Mouse (Mus musculus) heart, postnatal 0 days (tissue): ENCODE measurements around the gene Snapc4. TPM values are rescaled to one million over a fixed set of nuclear protein-coding genes. Genes with fewer than 3 reads are reported as not detected.

Source experiments
- ATAC-seq: fragments of 200-750 bp; cut with Nextera tagmentation; 2 replicates; pipeline ENCODE4 v1.8.0; 2017; ENCODE audit warnings: low read depth, moderate number of reproducible peaks, moderate library complexity; ENCODE audit not compliant: insufficient read depth
- DNase-seq: peaks from one replicate; pipeline ENCODE4 v3.0.0-alpha.2; 2016; ENCODE audit warnings: low spot score
- H3K27ac ChIP-seq: fragments of 300-500 bp; sonication (generic); 2 replicates; pipeline ENCODE4 v1.5.1; 2014; ENCODE audit warnings: low read depth, mild to moderate bottlenecking
- H3K27me3 ChIP-seq: fragments of 300-500 bp; sonication (generic); 2 replicates; pipeline ENCODE4 v1.6.1; 2014; ENCODE audit warnings: low read length, mixed read lengths; ENCODE audit not compliant: control insufficient read depth, insufficient read depth
- H3K36me3 ChIP-seq: fragments of 300-500 bp; sonication (generic); replicated peaks from 2 replicates; pipeline ENCODE4 v1.6.1; 2014; ENCODE audit warnings: low read length, mixed read lengths; ENCODE audit not compliant: control insufficient read depth, insufficient read depth
- H3K4me1 ChIP-seq: fragments of 300-500 bp; sonication (generic); 2 replicates; pipeline ENCODE4 v1.6.1; 2014; ENCODE audit warnings: antibody characterized with exemption; ENCODE audit not compliant: control insufficient read depth, insufficient read depth
- H3K4me2 ChIP-seq: fragments of 300-500 bp; sonication (generic); 2 replicates; pipeline ENCODE4 v1.6.1; 2014; ENCODE audit warnings: low read depth, mild to moderate bottlenecking, low read length, moderate library complexity
- H3K4me3 ChIP-seq: fragments of 300-500 bp; sonication (generic); 2 replicates; pipeline ENCODE4 v1.5.1; 2014; ENCODE audit warnings: low read depth, low read length
- H3K9ac ChIP-seq: fragments of 300-500 bp; sonication (generic); replicated peaks from 2 replicates; pipeline ENCODE4 v1.6.1; 2014; ENCODE audit warnings: low read depth, low read length, mixed read lengths
- H3K9me3 ChIP-seq: fragments of 300-500 bp; sonication (generic); replicated peaks from 2 replicates; pipeline ENCODE4 v1.6.1; 2016; ENCODE audit warnings: low read length; ENCODE audit not compliant: control insufficient read depth
- CTCF ChIP-seq: IDR thresholded peaks from 2 replicates; pipeline ENCODE4 v1.5.1; 2016; ENCODE audit warnings: antibody characterized with exemption, control low read depth, low read depth
- EP300 ChIP-seq: IDR thresholded peaks from 2 replicates; pipeline ENCODE4 v1.6.1; 2016; ENCODE audit warnings: antibody characterized with exemption, low read depth
- WGBS: fragments of 180-500 bp; shearing (Covaris S2); extraction: QIAGEN DNeasy Blood & Tissue Kit; methylation state at CpG from one replicate; pipeline ENCODE4 v1.1.7; 2014; 5-methylcytosine and 5-hydroxymethylcytosine counted together
- polyA plus RNA-seq: library from polyadenylated mRNA; unstranded; fragments of >200 nt; fragmentation: Nextera tagmentation; extraction: Ambion mirVana; gene quantifications from 2 replicates; pipeline ENCODE4 v1.2.1, GENCODE M21; 2015
- total RNA-seq: library from RNA; depleted of rRNA; stranded (reverse); fragments of >200 nt; gene quantifications from 2 replicates; pipeline ENCODE4 v1.2.3, GENCODE M21; 2014; ENCODE audit warnings: low replicate concordance

The Snapc4 gene
- total and polyA plus RNA-seq, 2 experiments from 2014 or later = 8.1 to 9.6 TPM

GRCm38 (mm10) chr2:26360772-26361171, 19.7 kb downstream of the Snapc4 start, which contains the start of gene Card9:
Gene Card9 (minus strand): TSS chr2:26360918.
- no peak for DNase-seq
- no peaks in the 10 kb centered on the region for H3K9me3 ChIP-seq
- H3K36me3 ChIP-seq = peaks cover 15% of the 10 kb centered on the region
- ATAC-seq = no peak
- H3K27ac ChIP-seq = peak within 1 kb of the TSS; percentile 22
- H3K4me1 ChIP-seq = peaks cover 12% of the 10 kb centered on the region
- WGBS = 53% methylated on average over 3 of the region's 3 CpGs
- H3K4me2 ChIP-seq = no peak within 1 kb of the TSS
- H3K4me3 ChIP-seq = no peak within 1 kb of the TSS
- H3K27me3 ChIP-seq = no peaks in the 10 kb centered on the region
- no peak for TF ChIP-seq EP300
- TF ChIP-seq CTCF = no peak
- no peak within 1 kb of the TSS for H3K9ac ChIP-seq

GRCm38 (mm10) chr2:26359983-26360382, 20.5 kb downstream of the Snapc4 start:
- Histone ChIP-seq H3K9ac (no peak overlapping the region), H3K27ac (peak overlapping the region; percentile 22), H3K27me3 (no peaks in the 10 kb centered on the region), H3K4me1 (peaks cover 8% of the 10 kb centered on the region), H3K36me3 (peaks cover 14% of the 10 kb centered on the region; the same call in 1 of the 2 replicates), H3K4me3 (no peak overlapping the region), H3K4me2 (no peak overlapping the region), H3K9me3 (no peaks in the 10 kb centered on the region)
- no peak for TF ChIP-seq EP300
- no peak for TF ChIP-seq CTCF
- ATAC-seq (peak; percentile 76), DNase-seq (peak; percentile 60)
- 42% methylated on average over 6 of the region's 6 CpGs for WGBS

GRCm38 (mm10) chr2:26358667-26359320, 21.7 kb downstream of the Snapc4 start:
- no peaks in the 10 kb centered on the region for H3K4me1 ChIP-seq
- H3K36me3 ChIP-seq = peaks cover 9% of the 10 kb centered on the region; the same call in 1 of the 2 replicates
- WGBS = 78% methylated on average over 13 of the region's 13 CpGs
- no peak overlapping the region for H3K4me2 ChIP-seq
- no peaks in the 10 kb centered on the region for H3K27me3 ChIP-seq
- H3K4me3 ChIP-seq = no peak overlapping the region
- no peak for ATAC-seq
- TF ChIP-seq EP300 (no peak), CTCF (no peak)
- no peak for DNase-seq
- no peak overlapping the region for H3K27ac ChIP-seq
- H3K9ac ChIP-seq = no peak overlapping the region
- H3K9me3 ChIP-seq = no peaks in the 10 kb centered on the region

DNA sequence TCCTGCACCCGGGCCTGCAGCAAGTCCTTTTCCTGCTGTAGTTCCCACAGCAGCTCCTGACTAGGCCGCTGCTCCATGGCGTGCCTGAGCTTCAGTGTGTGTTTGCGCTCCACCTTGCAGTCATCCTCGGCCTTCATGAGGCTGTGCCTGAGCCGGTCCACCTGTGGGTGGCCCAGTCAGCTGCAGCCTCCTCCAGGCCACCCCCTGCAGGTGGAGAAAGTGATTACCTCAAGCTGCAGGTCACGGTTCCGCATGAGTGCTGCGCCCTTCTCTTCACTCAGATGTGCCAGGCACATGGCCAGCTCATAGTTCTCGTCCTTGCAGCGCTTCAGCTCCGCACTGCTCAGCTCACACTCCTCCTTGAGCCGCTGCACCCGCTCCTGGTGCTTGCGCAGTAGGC, 23.0 kb downstream of the Snapc4 start:
- WGBS = 56% methylated on average over 15 of the region's 15 CpGs
- Histone ChIP-seq H3K4me1 (peaks cover 5% of the 10 kb centered on the region; the same call in 1 of the 2 replicates), H3K36me3 (no peaks in the 10 kb centered on the region), H3K4me2 (no peak overlapping the region), H3K27me3 (no peaks in the 10 kb centered on the region), H3K27ac (no peak overlapping the region), H3K9me3 (no peaks in the 10 kb centered on the region), H3K9ac (no peak overlapping the region), H3K4me3 (no peak overlapping the region)
- ATAC-seq (no peak), DNase-seq (no peak)
- TF ChIP-seq EP300 (no peak), CTCF (no peak)

DNA sequence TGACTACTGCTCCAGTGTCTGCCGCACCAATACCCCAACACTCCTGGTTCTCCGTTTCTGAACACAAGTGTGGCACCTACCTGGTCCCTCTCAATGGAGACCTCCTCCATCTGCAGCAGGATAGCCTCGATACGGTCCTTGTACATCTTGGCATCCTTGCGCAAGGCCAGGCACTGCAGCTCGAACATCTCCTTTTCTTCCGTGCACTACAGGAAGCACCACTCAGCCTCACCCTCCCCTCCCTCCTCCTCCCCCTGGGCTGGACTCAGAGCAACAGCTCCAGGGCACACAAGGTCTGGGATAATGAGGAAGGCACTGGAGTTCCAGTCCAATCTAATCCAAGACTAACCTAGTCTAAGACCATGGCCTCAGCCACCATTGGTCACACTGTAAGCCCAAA, 23.8 kb downstream of the Snapc4 start:
- Histone ChIP-seq H3K27ac (no peak overlapping the region), H3K9ac (no peak overlapping the region), H3K36me3 (no peaks in the 10 kb centered on the region), H3K27me3 (no peaks in the 10 kb centered on the region), H3K4me2 (no peak overlapping the region), H3K4me3 (no peak overlapping the region), H3K9me3 (no peaks in the 10 kb centered on the region), H3K4me1 (peaks cover 8% of the 10 kb centered on the region)
- DNase-seq (no peak), ATAC-seq (no peak)
- TF ChIP-seq CTCF (no peak), EP300 (no peak)
- WGBS = 67% methylated on average over 7 of the region's 7 CpGs

GRCm38 (mm10) chr2:26356231-26356630, 24.2 kb downstream of the Snapc4 start:
- no peaks in the 10 kb centered on the region for H3K27me3 ChIP-seq
- 83% methylated on average over 4 of the region's 4 CpGs for WGBS
- no peaks in the 10 kb centered on the region for H3K9me3 ChIP-seq
- H3K4me2 ChIP-seq = no peak overlapping the region
- H3K9ac ChIP-seq = no peak overlapping the region
- no peak overlapping the region for H3K27ac ChIP-seq
- no peak overlapping the region for H3K4me3 ChIP-seq
- no peak for ATAC-seq
- DNase-seq = no peak
- no peaks in the 10 kb centered on the region for H3K36me3 ChIP-seq
- peaks cover 9% of the 10 kb centered on the region for H3K4me1 ChIP-seq
- TF ChIP-seq EP300 (no peak), CTCF (no peak)
